Mouse (Mus musculus): Measurements from ENCODE around the gene Adam23.

DNA sequence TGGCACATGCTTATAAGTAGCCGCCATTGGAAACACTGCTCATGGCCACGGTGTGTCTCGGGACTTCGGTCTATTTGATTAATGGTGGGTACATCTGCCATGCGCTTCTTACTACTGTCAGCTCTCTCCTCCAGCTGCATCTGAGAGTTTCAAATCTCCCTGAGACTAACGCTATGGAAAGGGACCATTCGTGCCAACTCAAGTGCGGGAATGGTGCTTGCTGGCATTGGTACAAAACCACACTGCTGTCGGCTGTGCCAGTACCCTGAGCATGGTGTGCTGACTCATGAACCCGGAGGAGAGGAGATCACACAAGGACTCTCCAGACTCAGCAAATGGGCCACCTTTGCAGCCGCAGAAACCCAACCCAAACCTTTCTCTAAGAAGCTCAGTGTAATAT is 72.1 kb downstream of the Adam23 start:
- no peak for TF ChIP-seq CTCF (IDR thresholded peaks at IDR 0.05; ENCODE audit: insufficient read depth, low read length)
- no peak for TF ChIP-seq POLR2A (IDR thresholded peaks at IDR 0.05; ENCODE audit: borderline replicate concordance, extremely low read depth, low read depth, low read length)
